Mouse (Mus musculus) heart, adult 18-20 months (tissue): ENCODE data around the gene Cav2. TPM values are rescaled to one million over a fixed set of nuclear protein-coding genes. Genes with fewer than 3 reads are reported as not detected.

Experiments used
- DNase-seq, 2 experiments: peaks; one replicate each; pipeline ENCODE4 v3.0.0; 2021 to 2022; ENCODE audit warnings: mixed read lengths in 1 of 2
- long read RNA-seq, 2 experiments: library from polyadenylated mRNA; stranded (forward); transcript quantifications; one replicate each; pipeline ENCODE4 v2.0.0; 2021
- total RNA-seq, 2 experiments: library from RNA; stranded (reverse); gene quantifications; 2 replicates each; pipeline ENCODE4 v1.2.3; 2021

Cav2 gene
- total RNA-seq, result 10 to 100 TPM; 33.0 to 39.1 TPM
- long read RNA-seq, experiment 1, transcript Cav2-201 (3 exons, 2,733 nt), result major isoform, 80 of 85 reads
- long read RNA-seq, experiment 1, partial matches to known transcripts, result 0 of 85 reads
- long read RNA-seq, experiment 1, other reads (novel, unspliced or antisense), result 4 of 85 reads
- long read RNA-seq, experiment 2, transcript Cav2-201 (3 exons, 2,733 nt), result major isoform, 23 of 24 reads
- long read RNA-seq, experiment 2, partial matches to known transcripts, result 1 of 24 reads
- long read RNA-seq, experiment 2, other reads (novel, unspliced or antisense), result 0 of 24 reads

GRCm38 (mm10) chr6:17280939-17281756 is at the start of gene Cav2:
Gene Cav2, plus strand, starts transcription at chr6:17281185.
- DNase-seq, result peak; percentile 84 to 96

- DNase-seq, result no peak
These were observed 41.3 kb upstream of the Cav2 start for GRCm38 (mm10) chr6:17239693-17240092.

- no peak for DNase-seq
These were observed 40.0 kb upstream of the Cav2 start for GRCm38 (mm10) chr6:17241013-17241412.

DNA sequence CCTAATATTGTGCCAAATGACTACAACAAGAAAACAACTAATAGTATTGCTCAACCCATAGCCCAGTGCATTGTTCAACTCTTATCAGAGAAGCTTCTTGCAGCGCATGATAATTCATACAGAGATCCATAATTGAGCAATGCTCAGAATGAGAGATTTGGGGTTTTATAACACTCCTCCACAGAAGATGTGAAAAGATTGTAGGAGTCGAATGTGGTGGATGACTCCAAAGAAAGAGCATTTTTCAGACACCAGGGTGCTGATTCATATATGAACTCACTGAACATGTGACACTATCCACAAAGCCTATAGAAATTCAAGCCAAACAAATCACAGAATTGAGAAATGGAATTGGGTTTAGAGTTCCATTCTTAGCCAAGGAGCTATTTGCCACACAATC is 34.0 kb upstream of the Cav2 start:
- no peak for DNase-seq

- DNase-seq, result no peak
These were observed 33.3 kb upstream of the Cav2 start for GRCm38 (mm10) chr6:17247673-17248072.

DNA sequence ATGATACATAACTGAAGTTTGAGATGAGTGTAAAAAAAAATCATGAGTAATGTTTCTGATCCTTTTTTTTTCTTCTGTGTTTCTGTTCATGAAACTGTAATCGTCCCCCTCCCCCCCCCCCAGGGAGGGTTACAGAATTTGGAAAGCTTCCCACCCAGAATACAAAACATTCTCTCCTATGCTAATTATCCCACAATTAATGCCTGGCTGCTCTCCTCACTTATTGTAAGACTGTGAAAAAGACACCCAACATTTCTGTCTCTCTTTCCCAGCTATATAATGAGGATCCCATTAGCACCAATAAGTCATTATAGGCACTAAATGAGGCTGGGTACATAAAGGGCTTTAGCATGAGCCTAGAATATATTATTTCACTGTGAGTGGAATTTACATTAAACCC is 32.7 kb upstream of the Cav2 start:
- DNase-seq, result no peak

- DNase-seq, result no peak
These were observed 29.0 kb upstream of the Cav2 start for GRCm38 (mm10) chr6:17251958-17252357.

- DNase-seq, result no peak
These were observed 22.8 kb upstream of the Cav2 start for GRCm38 (mm10) chr6:17258142-17258541.

- DNase-seq, result no peak
These were observed 22.1 kb upstream of the Cav2 start for GRCm38 (mm10) chr6:17258911-17259310.

DNA sequence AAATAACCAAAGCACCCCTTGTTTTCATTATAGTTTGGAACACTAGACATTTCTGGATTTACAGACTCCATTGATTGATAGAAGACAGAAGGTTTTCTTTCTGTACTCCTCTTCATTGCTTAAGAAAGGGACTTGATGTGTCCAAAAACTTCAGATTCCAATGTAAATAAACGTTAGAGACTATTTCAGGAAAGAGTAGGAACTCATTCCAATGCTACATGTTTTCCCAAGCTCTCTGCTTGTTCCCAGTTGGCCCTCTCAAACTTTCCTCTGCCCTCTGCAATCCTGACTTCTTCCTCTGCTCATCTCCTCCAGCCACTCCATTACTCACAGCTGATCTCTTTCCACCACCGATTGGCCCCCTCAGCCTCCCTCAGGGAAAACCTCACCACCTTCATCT is 18.2 kb upstream of the Cav2 start:
- DNase-seq, result no peak

- DNase-seq, result no peak
These were observed 15.9 kb upstream of the Cav2 start for GRCm38 (mm10) chr6:17265043-17265442.

GRCm38 (mm10) chr6:17266466-17266865 is 14.5 kb upstream of the Cav2 start:
- no peak for DNase-seq

DNA sequence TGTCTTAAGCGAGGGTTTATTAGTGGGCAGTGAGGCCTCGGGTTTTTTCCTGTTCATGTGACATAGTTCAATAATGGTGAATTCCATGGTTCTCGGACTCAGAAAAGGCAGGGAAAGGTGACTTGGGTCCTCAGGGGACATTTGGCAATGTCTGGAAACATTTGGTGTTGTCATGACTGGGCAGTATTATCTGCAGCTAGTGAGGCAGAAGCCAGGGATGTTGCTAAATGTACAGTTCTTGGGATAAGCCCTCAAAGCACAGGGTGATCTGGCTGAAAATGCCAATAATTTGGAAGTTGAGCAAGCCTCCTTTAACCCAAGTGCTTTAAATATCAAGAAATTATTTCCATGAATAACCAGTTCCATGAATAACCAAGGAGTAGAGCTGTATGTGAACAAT is 2.6 kb upstream of the Cav2 start:
- no peak for DNase-seq

GRCm38 (mm10) chr6:17281757-17282092 is 740 bp downstream of the Cav2 start:
- peak; percentile 33 to 43 for DNase-seq

- peak in 1 of 2 experiments; percentile 73 for DNase-seq
These were observed 1.2 kb downstream of the Cav2 start for GRCm38 (mm10) chr6:17282159-17282558.

DNA sequence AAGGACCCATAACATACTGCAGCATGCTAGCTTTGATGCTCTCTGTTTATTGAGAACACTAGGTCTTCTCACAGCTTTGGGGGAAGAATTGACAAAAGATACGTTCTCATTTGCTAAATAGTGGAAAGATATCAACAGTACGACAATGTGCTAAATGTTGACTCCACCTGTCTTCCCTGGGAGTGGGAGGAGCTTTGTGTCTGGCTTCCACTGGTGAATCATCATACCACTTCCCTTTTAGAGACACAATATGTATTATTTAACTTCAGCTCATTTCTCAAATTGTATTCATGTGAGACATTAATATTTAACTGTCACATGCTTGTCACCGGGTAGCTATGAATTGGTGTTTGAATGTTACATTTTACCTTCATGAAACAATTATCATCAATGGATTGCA is 2.8 kb downstream of the Cav2 start:
- DNase-seq, result no peak

GRCm38 (mm10) chr6:17286381-17286780 is 5.4 kb downstream of the Cav2 start:
- DNase-seq, result peak in 1 of 2 experiments; percentile 58

DNA sequence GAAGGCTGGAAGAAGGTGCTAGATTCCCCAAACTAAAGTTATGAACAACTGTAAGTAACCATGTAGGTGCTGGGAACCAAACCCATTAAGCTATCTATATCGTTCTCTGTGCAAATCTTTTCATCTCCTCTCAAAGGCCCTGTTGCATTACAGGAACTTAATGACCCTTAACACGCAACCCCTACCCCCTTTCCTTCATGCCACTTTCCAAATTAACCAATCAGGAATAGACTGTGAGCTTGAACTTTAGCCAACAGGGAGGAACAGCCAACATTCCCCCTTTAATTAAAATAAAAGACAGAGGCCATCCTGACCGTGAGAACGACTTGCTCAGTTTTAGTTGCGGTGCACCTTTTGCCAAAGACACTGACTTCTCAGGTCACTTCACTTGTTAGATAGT is 14.1 kb downstream of the Cav2 start:
- DNase-seq, result no peak

DNA sequence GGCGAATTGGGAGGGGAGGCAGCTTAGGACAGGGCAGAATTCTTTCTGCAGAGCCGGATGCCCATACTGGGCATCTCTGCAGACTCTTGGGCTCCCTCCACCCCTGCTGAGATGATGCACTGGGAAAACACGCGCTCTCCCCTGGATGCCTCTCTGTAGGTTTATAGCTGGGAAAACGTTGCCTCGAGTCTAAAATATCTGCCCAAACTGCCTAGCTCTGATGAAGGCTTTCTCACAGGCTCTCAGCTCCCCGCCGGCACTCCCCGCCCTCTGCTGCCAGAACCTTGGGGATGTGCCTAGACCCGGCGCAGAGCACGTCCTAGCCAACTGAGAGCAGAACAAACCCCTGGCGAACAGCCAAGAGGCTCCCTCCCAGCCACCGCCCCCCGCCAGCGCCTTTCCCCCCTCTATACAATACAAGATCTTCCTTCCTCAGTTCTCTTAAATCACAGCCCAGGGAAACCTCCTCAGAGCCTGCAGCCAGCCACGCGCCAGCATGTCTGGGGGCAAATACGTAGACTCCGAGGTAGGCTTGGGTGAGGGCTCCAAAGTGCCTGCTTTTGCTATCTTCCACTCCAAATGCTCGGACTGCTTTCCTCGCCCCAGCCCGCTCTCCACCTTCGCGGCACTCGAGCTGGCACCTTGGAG is 25.1 kb downstream of the Cav2 start, which contains the start of gene Cav1:
Cav1 (plus strand) TSS at position 382 of the 648 bp plus-strand sequence.
- DNase-seq, result peak; percentile 81 to 92

DNA sequence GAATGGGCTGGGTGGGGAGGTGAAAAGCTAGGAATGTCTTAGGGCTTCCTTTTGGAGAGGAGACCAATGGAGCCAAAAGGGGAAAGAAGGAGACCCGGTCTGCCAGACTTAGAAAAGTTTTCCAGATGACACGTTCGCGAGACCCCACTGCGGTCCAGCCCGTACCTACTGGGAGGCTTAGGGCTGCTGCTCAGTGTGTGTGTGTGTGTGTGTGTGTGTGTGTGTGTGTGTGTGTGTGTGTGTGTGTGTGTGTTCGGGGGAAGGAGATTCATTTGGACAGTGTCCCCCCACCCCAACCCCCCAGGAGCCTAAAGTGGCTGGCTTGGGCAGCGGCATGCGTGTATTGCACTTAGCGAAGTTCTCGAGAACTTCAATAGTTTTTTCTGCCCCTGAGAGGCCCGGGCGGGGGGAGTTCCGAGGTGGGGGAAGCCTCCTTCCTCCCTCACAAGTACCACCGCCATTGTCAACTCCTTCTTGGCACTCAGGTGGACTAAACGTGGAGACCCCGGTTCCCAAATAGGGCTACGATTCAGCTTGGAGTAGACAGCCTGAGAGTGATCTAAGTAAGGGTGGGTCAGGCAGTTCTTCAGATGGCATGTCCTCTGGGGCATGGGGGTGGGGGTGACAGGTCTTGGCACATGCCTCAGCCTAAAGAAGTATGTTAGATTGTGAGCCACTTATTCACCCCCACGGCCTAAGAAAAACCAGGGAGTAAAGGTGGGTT is 25.8 kb downstream of the Cav2 start:
- DNase-seq, result peak; percentile 44 to 64

- DNase-seq, result peak; percentile 83 to 84
These were observed 26.6 kb downstream of the Cav2 start for GRCm38 (mm10) chr6:17307461-17308115.

DNA sequence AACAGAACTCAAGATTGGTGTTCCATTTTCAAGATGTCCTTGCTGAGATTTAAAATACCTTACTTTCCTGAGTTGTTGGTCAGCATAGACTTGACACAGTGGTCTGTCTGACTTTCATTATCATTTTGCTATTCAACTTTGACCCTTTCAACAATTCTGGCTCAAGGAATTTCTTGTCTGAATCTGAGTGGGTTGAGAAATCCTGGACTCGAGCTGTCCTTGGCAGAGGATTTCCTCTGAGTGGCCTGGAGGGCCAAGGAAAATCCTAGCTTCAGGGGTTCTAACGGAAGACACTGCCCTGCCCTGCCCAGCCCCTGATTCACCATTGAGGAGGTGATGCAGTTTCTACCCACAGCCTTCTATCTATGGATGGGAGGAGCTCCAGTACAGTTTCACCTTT is 27.7 kb downstream of the Cav2 start:
- peak; percentile 53 to 61 for DNase-seq
